Mouse (Mus musculus): ENCODE measurements at regions not wholly inside any gene's neighbourhood (a gene's known extent, or its start where the extent isn't known, plus 50 kb on each side); places are given as distances from the start of the nearest gene placed in this dataset.

DNA sequence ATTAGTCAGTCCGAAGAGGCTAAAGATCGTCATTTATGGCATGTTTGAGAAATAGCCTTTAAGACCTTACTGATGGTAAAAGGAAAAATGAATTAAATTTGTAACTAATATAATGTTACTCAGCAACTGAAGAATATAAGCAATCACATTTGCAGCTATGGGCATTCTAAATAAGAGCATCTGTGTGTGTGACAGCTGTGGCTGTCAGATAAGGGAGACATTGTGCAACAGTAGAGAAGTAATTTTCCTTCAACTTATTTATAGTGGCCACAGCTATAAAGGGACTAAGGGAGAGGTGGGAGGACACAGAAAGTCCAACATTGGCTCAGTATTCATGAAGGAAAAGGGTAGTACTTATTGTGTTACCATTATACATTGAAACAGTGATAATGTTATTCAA lies 591.8 kb upstream of the Fat1 start:
- Histone ChIP-seq H3K4me1 (no peaks in the 10 kb centered on the region), H3K4me3 (no peak overlapping the region), H3K9ac (no peak overlapping the region), H3K9me3 (no peaks in the 10 kb centered on the region), H3K27ac (no peak overlapping the region), H3K27me3 (replicated peaks) (no peaks in the 10 kb centered on the region), H3K36me3 (no peaks in the 10 kb centered on the region), H3K4me2 (replicated peaks) (no peak overlapping the region)
- 84% methylated on average over 2 of the region's 2 CpGs for whole genome bisulfite sequencing
- ATAC-seq (ENCODE audit: low FRiP score, low read depth): no peak

- H3K4me2 ChIP-seq (replicated peaks): no peak overlapping the region
- WGBS: 63% methylated on average over 2 of the region's 2 CpGs
- H3K36me3 ChIP-seq: no peaks in the 10 kb centered on the region
- no peaks in the 10 kb centered on the region for H3K4me1 ChIP-seq
- H3K4me3 ChIP-seq: no peak overlapping the region
- ATAC-seq (ENCODE audit: low FRiP score, low read depth): no peak
- no peak overlapping the region for H3K27ac ChIP-seq
- no peaks in the 10 kb centered on the region for H3K9me3 ChIP-seq
- no peaks in the 10 kb centered on the region for H3K27me3 ChIP-seq (replicated peaks)
- no peak overlapping the region for H3K9ac ChIP-seq
Measured at GRCm38 (mm10) chr8:44343924-44344323, 591.3 kb upstream of the Fat1 start.

GRCm38 (mm10) chr8:44347412-44347811 lies 587.8 kb upstream of the Fat1 start:
- Histone ChIP-seq H3K4me1 (no peaks in the 10 kb centered on the region), H3K36me3 (no peaks in the 10 kb centered on the region), H3K27ac (no peak overlapping the region), H3K9ac (no peak overlapping the region), H3K4me2 (replicated peaks) (no peak overlapping the region), H3K4me3 (no peak overlapping the region), H3K27me3 (replicated peaks) (no peaks in the 10 kb centered on the region), H3K9me3 (no peaks in the 10 kb centered on the region)
- ATAC-seq (ENCODE audit: low FRiP score, low read depth): no peak
- 87% methylated on average over 1 of the region's 1 CpGs for WGBS

GRCm38 (mm10) chr8:44373987-44374386 lies 561.3 kb upstream of the Fat1 start:
- Histone ChIP-seq H3K9me3 (no peaks in the 10 kb centered on the region), H3K9ac (no peak overlapping the region), H3K27ac (no peak overlapping the region), H3K36me3 (no peaks in the 10 kb centered on the region), H3K4me1 (no peaks in the 10 kb centered on the region), H3K4me2 (replicated peaks) (no peak overlapping the region), H3K4me3 (no peak overlapping the region), H3K27me3 (replicated peaks) (no peaks in the 10 kb centered on the region)
- WGBS: 88% methylated on average over 6 of the region's 6 CpGs
- ATAC-seq (ENCODE audit: low FRiP score, low read depth): no peak

DNA sequence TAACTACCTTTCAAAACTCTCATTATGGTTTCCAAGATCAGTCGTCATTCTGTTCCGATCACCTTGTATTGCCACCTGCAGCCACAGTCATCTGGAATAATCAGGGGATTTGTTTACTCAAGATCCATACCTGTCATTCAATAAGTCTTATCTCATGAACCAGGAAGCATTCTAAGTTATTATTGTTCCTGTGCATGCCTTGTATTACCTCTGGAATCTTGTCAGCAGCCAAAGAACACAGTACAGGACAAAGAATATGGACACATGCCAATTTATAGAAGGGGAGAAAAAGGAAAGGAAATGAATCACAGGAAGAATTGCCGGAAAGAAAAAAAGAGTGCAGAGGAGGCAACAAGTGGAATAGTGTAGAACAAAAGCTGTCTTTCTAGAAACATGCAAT lies 557.5 kb upstream of the Fat1 start:
- Histone ChIP-seq H3K27me3 (replicated peaks) (no peaks in the 10 kb centered on the region), H3K36me3 (no peaks in the 10 kb centered on the region), H3K9ac (no peak overlapping the region), H3K4me1 (no peaks in the 10 kb centered on the region), H3K9me3 (no peaks in the 10 kb centered on the region), H3K4me3 (no peak overlapping the region), H3K4me2 (replicated peaks) (no peak overlapping the region), H3K27ac (no peak overlapping the region)
- ATAC-seq (ENCODE audit: low FRiP score, low read depth): no peak
- 82% methylated on average over 3 of the region's 3 CpGs for WGBS

- WGBS: 95% methylated on average over 6 of the region's 6 CpGs
- no peak overlapping the region for H3K27ac ChIP-seq
- H3K4me2 ChIP-seq (replicated peaks): no peak overlapping the region
- ATAC-seq (ENCODE audit: low FRiP score, low read depth): no peak
- no peak overlapping the region for H3K4me3 ChIP-seq
- peaks cover 11% of the 10 kb centered on the region; the same call in 1 of the 2 replicates for H3K9me3 ChIP-seq
- no peaks in the 10 kb centered on the region for H3K36me3 ChIP-seq
- no peaks in the 10 kb centered on the region for H3K27me3 ChIP-seq (replicated peaks)
- no peak overlapping the region for H3K9ac ChIP-seq
- H3K4me1 ChIP-seq: no peaks in the 10 kb centered on the region
Measured at GRCm38 (mm10) chr8:44408462-44408861, 526.8 kb upstream of the Fat1 start.

- WGBS: 91% methylated on average over 3 of the region's 3 CpGs
- Histone ChIP-seq H3K4me2 (replicated peaks) (no peak overlapping the region), H3K27ac (no peak overlapping the region), H3K4me1 (no peaks in the 10 kb centered on the region), H3K4me3 (no peak overlapping the region), H3K27me3 (replicated peaks) (no peaks in the 10 kb centered on the region), H3K36me3 (no peaks in the 10 kb centered on the region), H3K9ac (no peak overlapping the region), H3K9me3 (peaks cover 2% of the 10 kb centered on the region; the same call in 1 of the 2 replicates)
- no peak for ATAC-seq (ENCODE audit: low FRiP score, low read depth)
Measured at GRCm38 (mm10) chr8:44410261-44410660, 525.0 kb upstream of the Fat1 start.

GRCm38 (mm10) chr8:44418003-44418402 lies 517.2 kb upstream of the Fat1 start:
- Histone ChIP-seq H3K4me1 (no peaks in the 10 kb centered on the region), H3K36me3 (no peaks in the 10 kb centered on the region), H3K27ac (no peak overlapping the region), H3K4me3 (no peak overlapping the region), H3K4me2 (replicated peaks) (no peak overlapping the region), H3K9ac (no peak overlapping the region), H3K9me3 (no peaks in the 10 kb centered on the region), H3K27me3 (replicated peaks) (no peaks in the 10 kb centered on the region)
- WGBS: 89% methylated on average over 8 of the region's 8 CpGs
- ATAC-seq (ENCODE audit: low FRiP score, low read depth): no peak

GRCm38 (mm10) chr8:44455433-44455832 lies 479.8 kb upstream of the Fat1 start:
- Histone ChIP-seq H3K9ac (no peak overlapping the region), H3K4me1 (no peaks in the 10 kb centered on the region), H3K36me3 (no peaks in the 10 kb centered on the region), H3K9me3 (no peaks in the 10 kb centered on the region), H3K27me3 (replicated peaks) (no peaks in the 10 kb centered on the region), H3K4me2 (replicated peaks) (no peak overlapping the region), H3K4me3 (no peak overlapping the region), H3K27ac (no peak overlapping the region)
- 67% methylated on average over 3 of the region's 3 CpGs for WGBS
- ATAC-seq (ENCODE audit: low FRiP score, low read depth): no peak

DNA sequence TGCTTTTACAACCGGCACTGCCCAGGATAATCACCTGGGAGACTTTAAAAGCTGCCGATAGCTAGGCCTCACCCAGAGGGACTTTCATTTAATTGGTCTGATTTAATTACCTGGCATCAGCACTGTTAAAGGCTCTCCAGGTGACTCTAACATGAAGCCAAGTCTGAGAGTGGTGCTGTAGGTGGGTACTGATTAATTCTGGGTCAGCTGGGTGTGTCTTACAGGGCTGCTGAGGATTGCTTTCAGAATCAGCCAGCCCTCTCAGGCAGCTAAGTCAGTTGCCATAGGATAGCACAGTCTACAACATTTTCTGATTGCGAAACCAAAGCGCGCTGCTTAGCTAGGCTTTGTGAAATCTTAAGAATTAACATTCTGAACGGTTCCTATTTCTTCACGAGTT lies 478.9 kb upstream of the Fat1 start:
- H3K4me2 ChIP-seq (replicated peaks): no peak overlapping the region
- H3K27me3 ChIP-seq (replicated peaks): no peaks in the 10 kb centered on the region
- no peak overlapping the region for H3K9ac ChIP-seq
- WGBS: 84% methylated on average over 7 of the region's 7 CpGs
- no peaks in the 10 kb centered on the region for H3K36me3 ChIP-seq
- H3K4me3 ChIP-seq: no peak overlapping the region
- H3K4me1 ChIP-seq: no peaks in the 10 kb centered on the region
- H3K27ac ChIP-seq: no peak overlapping the region
- no peaks in the 10 kb centered on the region for H3K9me3 ChIP-seq
- ATAC-seq (ENCODE audit: low FRiP score, low read depth): no peak

- 0 out of 2 replicates have a peak, but pooled peaks have one; percentile 37 for ATAC-seq (ENCODE audit: low FRiP score, low read depth)
- no peak overlapping the region for H3K4me3 ChIP-seq
- H3K4me1 ChIP-seq: no peaks in the 10 kb centered on the region
- no peak overlapping the region for H3K4me2 ChIP-seq (replicated peaks)
- no peaks in the 10 kb centered on the region for H3K9me3 ChIP-seq
- 48% methylated on average over 3 of the region's 3 CpGs for WGBS
- no peak overlapping the region for H3K9ac ChIP-seq
- H3K27ac ChIP-seq: no peak overlapping the region
- H3K27me3 ChIP-seq (replicated peaks): no peaks in the 10 kb centered on the region
- H3K36me3 ChIP-seq: no peaks in the 10 kb centered on the region
Measured at GRCm38 (mm10) chr8:44466409-44467078, 468.7 kb upstream of the Fat1 start.

GRCm38 (mm10) chr8:44512876-44513275 lies 422.4 kb upstream of the Fat1 start:
- 82% methylated on average over 1 of the region's 1 CpGs for WGBS
- H3K9me3 ChIP-seq: no peaks in the 10 kb centered on the region
- no peaks in the 10 kb centered on the region for H3K27me3 ChIP-seq (replicated peaks)
- no peak overlapping the region for H3K4me3 ChIP-seq
- no peaks in the 10 kb centered on the region for H3K4me1 ChIP-seq
- H3K27ac ChIP-seq: no peak overlapping the region
- H3K9ac ChIP-seq: no peak overlapping the region
- H3K4me2 ChIP-seq (replicated peaks): no peak overlapping the region
- H3K36me3 ChIP-seq: no peaks in the 10 kb centered on the region
- ATAC-seq (ENCODE audit: low FRiP score, low read depth): no peak

GRCm38 (mm10) chr8:44525915-44526314 lies 409.3 kb upstream of the Fat1 start:
- Histone ChIP-seq H3K9me3 (no peaks in the 10 kb centered on the region), H3K27ac (no peak overlapping the region), H3K9ac (no peak overlapping the region), H3K4me2 (replicated peaks) (no peak overlapping the region), H3K27me3 (replicated peaks) (no peaks in the 10 kb centered on the region), H3K36me3 (no peaks in the 10 kb centered on the region), H3K4me3 (no peak overlapping the region), H3K4me1 (no peaks in the 10 kb centered on the region)
- no peak for ATAC-seq (ENCODE audit: low FRiP score, low read depth)
